Mouse (Mus musculus) liver, embryonic 14.5 days (tissue): ENCODE measurements around the gene Robo1.

Source experiments
- CTCF ChIP-seq: IDR thresholded peaks from 2 replicates; pipeline ENCODE4 v1.5.1; 2016; ENCODE audit warnings: antibody characterized with exemption, low read depth, control low read depth
- EP300 ChIP-seq: IDR thresholded peaks from 2 replicates; pipeline ENCODE4 v1.6.1; 2016; ENCODE audit warnings: antibody characterized with exemption, low read depth

DNA sequence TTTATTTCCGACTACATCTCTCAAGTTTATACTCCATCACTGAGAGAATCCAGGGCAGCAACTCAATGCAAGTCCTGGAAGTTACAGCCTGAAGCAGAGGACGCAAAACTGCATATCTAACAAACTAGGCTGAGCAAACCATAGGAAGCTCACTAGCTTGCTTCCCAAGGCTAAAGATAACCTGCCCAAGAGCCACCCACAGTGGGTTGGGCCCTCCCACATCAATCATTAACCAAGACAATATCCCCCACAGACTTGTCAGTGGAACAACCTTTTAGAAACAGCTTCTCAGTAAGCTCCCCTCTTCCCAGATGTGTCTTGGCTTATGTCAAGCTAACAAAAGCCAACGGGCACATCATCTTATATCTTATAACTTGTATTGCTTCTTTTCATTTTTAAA, 235.8 kb downstream of the Robo1 start:
- no peak for TF ChIP-seq CTCF
- TF ChIP-seq EP300 = no peak
